Mouse (Mus musculus) embryonic facial prominence, embryonic 12.5 days (tissue): ENCODE measurements around the gene Vcp. TPM values are rescaled to one million over a fixed set of nuclear protein-coding genes. Genes with fewer than 3 reads are reported as not detected.
A peak's percentile ranks its signal among the peaks of the same experiment; 100 is the strongest.
"Not testable (repeated sequence)": the region's sequence is repeated elsewhere in the genome, so short reads cannot be mapped to it uniquely, and the experiment has no call there.

Experiments
- ATAC-seq: fragments of 200-750 bp; cut with Nextera tagmentation; 2 replicates; pipeline ENCODE4 v1.8.0; 2017; ENCODE audit not compliant: insufficient number of reproducible peaks, insufficient read depth, low FRiP score, low TSS enrichment
- H3K27ac ChIP-seq: fragments of 300-500 bp; sonication (generic); 2 replicates; pipeline ENCODE4 v1.5.1; 2016; ENCODE audit warnings: mild to moderate bottlenecking
- H3K27me3 ChIP-seq: fragments of 300-500 bp; sonication (generic); 2 replicates; pipeline ENCODE4 v1.6.1; 2016; ENCODE audit warnings: mild to moderate bottlenecking, moderate library complexity
- H3K36me3 ChIP-seq: fragments of 300-500 bp; sonication (generic); 2 replicates; pipeline ENCODE4 v1.6.1; 2016; ENCODE audit warnings: mild to moderate bottlenecking
- H3K4me1 ChIP-seq: fragments of 300-500 bp; sonication (generic); 2 replicates; pipeline ENCODE4 v1.6.1; 2016
- H3K4me2 ChIP-seq: fragments of 300-500 bp; sonication (generic); replicated peaks from 2 replicates; pipeline ENCODE4 v1.6.1; 2016; ENCODE audit warnings: mild to moderate bottlenecking, moderate library complexity
- H3K4me3 ChIP-seq: fragments of 300-500 bp; sonication (generic); 2 replicates; pipeline ENCODE4 v1.5.1; 2016; ENCODE audit warnings: mild to moderate bottlenecking
- H3K9ac ChIP-seq: fragments of 300-500 bp; sonication (generic); 2 replicates; pipeline ENCODE4 v1.6.1; 2016; ENCODE audit warnings: mild to moderate bottlenecking, moderate library complexity
- H3K9me3 ChIP-seq: fragments of 300-500 bp; sonication (generic); 2 replicates; pipeline ENCODE4 v1.6.1; 2016; ENCODE audit warnings: mild to moderate bottlenecking, moderate library complexity
- WGBS: fragments of 180-500 bp; shearing (Covaris S2); methylation state at CpG from one replicate; pipeline ENCODE4 v1.1.7; 2016; 5-methylcytosine and 5-hydroxymethylcytosine counted together
- polyA plus RNA-seq: library from polyadenylated mRNA; unstranded; fragments of >200 nt; fragmentation: Nextera tagmentation; extraction: Ambion mirVana; gene quantifications from 2 replicates; pipeline ENCODE4 v1.2.1, GENCODE M21; 2016

Gene Vcp
- 640 and 642 TPM in 2 replicates for polyA plus RNA-seq

DNA sequence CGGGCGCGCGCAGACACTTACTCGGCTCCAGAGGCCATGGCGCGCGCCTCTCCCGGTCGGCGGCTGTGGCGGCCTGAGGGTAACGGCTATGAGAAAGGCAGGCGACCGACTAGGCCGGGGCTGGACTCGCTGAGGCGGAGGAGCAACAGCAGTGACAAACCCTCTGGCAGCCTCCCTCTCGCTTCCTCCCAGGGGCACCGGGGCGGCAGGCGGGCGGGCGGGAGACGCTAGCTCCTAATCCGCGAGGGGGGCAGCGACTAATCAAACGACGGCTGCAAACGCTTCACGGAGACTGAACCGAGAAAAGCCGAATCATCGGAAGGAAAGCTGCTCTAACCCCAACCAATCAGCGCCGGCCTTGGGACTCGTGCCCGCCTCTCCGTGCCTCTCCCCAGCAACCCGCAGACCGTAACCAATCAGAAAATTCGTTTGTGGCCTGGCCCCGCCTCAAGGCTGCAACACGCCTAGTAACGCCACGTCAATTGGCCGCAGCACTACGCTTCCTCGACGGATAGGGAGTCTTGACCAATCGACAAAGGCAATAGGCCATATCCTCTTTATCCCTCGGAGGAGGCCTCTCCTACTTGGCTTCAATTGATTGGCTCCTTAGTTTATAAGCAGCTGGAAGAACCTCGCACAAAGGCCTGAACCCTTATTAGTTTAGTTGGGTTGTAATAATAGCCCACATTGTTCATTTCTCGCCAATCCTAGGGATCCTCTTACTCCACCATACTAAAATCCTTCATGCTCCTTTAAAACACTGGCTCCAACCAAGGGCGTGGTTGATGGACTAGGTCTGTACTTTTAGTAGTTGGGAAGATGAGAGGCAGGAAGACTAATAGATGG lies at the start of gene Vcp:
Vcp (minus strand) TSS at position 367 of the 846 bp plus-strand sequence.
- peaks cover 16% of the 10 kb centered on the region for H3K4me1 ChIP-seq
- not testable (repeated sequence) for H3K9me3 ChIP-seq, H3K27me3 ChIP-seq
- 1% methylated on average over 52 of the region's 56 CpGs for WGBS
- H3K4me2 ChIP-seq = peak within 1 kb of the TSS; percentile 89
- peak within 1 kb of the TSS; percentile 100 for H3K27ac ChIP-seq
- H3K4me3 ChIP-seq = peak within 1 kb of the TSS; percentile 94
- ATAC-seq = peak; percentile 96
- peaks cover 18% of the 10 kb centered on the region for H3K36me3 ChIP-seq
- peak within 1 kb of the TSS; percentile 98 for H3K9ac ChIP-seq

DNA sequence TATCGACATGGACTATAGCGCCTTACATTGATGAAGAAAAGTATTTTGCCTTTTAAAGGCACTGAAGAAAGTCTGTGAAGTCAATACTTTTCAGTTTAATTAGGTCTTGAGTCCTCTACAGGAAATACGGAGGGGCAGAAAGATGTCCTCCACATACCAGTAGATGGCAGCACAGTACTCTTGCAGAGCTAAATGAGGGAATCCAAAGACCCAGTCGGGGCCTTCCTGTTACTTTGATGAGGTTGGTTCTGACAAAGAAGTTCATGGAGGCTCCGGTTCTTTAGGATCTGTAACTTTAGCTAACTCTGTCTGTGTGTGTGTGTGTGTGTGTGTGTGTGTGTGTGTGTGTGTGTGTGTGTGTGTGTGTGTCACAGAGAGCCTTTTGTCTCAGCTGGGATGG lies 46.9 kb upstream of the Vcp start:
- no peak overlapping the region for H3K27ac ChIP-seq
- H3K4me3 ChIP-seq = no peak overlapping the region
- H3K27me3 ChIP-seq = no peaks in the 10 kb centered on the region
- peaks cover 21% of the 10 kb centered on the region for H3K4me1 ChIP-seq
- 0 out of 2 replicates have a peak overlapping the region, but pooled peaks have one; percentile 27 for H3K9ac ChIP-seq
- ATAC-seq = no peak
- no peaks in the 10 kb centered on the region for H3K9me3 ChIP-seq
- H3K4me2 ChIP-seq = peak overlapping the region; percentile 30; the same call in 1 of the 2 replicates
- H3K36me3 ChIP-seq = no peaks in the 10 kb centered on the region
- WGBS = 11% methylated on average over 5 of the region's 5 CpGs

DNA sequence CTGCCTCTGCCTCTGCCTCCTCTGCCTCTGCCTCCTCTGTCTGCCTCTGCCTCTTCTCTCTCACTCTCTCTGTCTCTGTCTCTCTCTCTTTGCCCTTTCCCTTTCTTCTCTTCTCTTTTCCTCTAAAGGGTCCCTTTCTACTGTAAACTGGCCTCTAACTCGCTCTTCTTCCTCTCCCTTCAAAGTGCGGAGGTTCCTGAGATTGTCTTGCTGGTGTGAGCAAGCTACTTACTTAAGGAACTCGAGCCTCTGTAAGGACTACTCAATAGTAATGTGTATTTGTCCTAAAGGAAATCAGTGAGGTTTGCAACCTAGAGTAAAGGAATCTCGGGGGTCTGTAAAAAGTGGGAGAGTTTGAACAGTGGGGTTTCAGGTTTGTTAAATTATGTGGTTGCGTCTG lies 46.3 kb upstream of the Vcp start:
- Histone ChIP-seq H3K9me3 (no peaks in the 10 kb centered on the region), H3K36me3 (no peaks in the 10 kb centered on the region), H3K27ac (no peak overlapping the region), H3K27me3 (no peaks in the 10 kb centered on the region), H3K4me3 (no peak overlapping the region), H3K9ac (no peak overlapping the region), H3K4me1 (peaks cover 21% of the 10 kb centered on the region), H3K4me2 (peak overlapping the region; percentile 78; the same call in 1 of the 2 replicates)
- WGBS = 60% methylated on average over 5 of the region's 5 CpGs
- ATAC-seq = no peak

DNA sequence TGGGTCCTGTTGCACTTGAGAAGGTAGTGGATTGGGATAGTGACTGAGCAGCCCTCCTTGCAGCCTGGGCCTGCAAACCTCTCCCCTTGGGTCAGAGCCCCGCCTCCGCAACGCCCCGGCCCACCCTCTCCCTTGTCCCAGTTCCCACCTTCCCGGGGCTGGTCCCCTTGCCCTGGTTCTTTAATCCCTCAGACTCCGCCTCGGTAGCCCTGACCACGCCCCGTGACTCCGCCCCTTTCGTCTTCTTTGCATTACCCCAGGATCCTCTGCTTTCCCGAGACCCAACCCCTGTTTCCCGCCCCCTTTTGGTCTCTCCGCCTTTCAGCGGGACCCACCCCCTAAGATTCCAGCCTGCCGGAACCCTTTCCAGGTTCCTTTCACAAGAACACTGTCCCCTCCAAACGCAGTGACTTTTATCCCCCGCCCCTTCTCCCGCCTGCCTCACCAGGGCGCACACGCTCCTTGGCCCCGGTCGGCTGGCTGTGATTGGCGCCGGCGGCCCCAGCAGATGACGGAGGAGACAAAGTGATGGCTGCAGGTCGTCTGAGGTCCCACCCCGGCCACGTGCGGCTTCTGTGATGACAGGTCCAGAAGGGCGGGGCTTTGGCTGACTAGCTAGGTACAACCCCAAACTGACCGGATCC lies 45.5 kb upstream of the Vcp start, which contains the start of gene Fam214b:
Fam214b (minus strand) TSS at position 562 of the 644 bp plus-strand sequence.
- Histone ChIP-seq H3K9ac (peak within 1 kb of the TSS; percentile 55), H3K4me3 (peak within 1 kb of the TSS; percentile 59), H3K27ac (peak within 1 kb of the TSS; percentile 77), H3K4me1 (peaks cover 21% of the 10 kb centered on the region), H3K9me3 (no peaks in the 10 kb centered on the region), H3K27me3 (no peaks in the 10 kb centered on the region), H3K36me3 (no peaks in the 10 kb centered on the region), H3K4me2 (peak within 1 kb of the TSS; percentile 78)
- WGBS = under 1% methylated on average over 33 of the region's 33 CpGs
- peak; percentile 89 for ATAC-seq

DNA sequence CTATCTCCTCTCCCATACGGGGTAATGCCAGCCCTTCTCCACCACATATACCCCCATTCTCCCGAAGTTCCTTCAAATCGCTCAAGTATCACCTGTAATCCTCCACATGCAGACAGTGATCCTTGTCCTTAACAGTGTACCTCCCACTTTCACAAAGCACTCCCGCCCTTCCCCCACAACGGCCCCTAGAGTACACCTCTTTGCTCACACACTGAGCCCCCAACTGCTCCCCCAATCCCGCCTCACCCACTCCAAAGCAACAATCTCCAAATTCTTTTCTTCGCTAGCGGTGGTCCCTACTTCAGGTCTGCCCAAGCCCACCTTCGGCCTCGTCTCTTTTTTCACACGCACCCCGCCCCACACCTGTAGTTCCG lies 45.0 kb upstream of the Vcp start:
- Histone ChIP-seq H3K27ac (peak overlapping the region; percentile 77), H3K9me3 (no peaks in the 10 kb centered on the region), H3K4me2 (peak overlapping the region; percentile 78), H3K27me3 (no peaks in the 10 kb centered on the region), H3K4me1 (peaks cover 21% of the 10 kb centered on the region), H3K4me3 (peak overlapping the region; percentile 59), H3K9ac (peak overlapping the region; percentile 55), H3K36me3 (no peaks in the 10 kb centered on the region)
- ATAC-seq = 0 out of 2 replicates have a peak, but pooled peaks have one; percentile 1
- 6% methylated on average over 13 of the region's 13 CpGs for WGBS

DNA sequence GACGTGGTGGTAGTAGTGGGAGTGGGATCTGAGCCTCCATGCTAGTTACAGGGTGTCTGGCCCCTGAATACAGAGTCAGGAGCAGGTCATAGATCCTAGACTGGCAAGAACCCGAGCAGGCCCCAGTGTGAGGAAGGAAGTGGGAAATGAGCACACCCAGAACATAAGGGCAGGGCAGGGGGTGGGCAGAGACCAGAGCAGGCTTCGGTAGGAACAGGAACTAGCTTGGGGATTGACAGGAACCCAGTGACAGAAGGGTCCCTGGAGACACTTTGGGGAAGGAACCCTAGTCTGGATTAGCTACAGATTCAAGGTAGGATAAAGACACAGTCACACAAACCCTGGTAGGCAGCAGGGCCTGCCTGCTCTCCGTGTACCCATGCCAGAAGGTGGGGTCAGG lies 44.4 kb upstream of the Vcp start:
- no peak for ATAC-seq
- peak overlapping the region; percentile 78 for H3K4me2 ChIP-seq
- H3K27ac ChIP-seq = peak overlapping the region; percentile 77
- no peaks in the 10 kb centered on the region for H3K27me3 ChIP-seq
- H3K4me3 ChIP-seq = peak overlapping the region; percentile 59
- no peaks in the 10 kb centered on the region for H3K9me3 ChIP-seq
- H3K9ac ChIP-seq = peak overlapping the region; percentile 1; the same call in 1 of the 2 replicates
- no peaks in the 10 kb centered on the region for H3K36me3 ChIP-seq
- H3K4me1 ChIP-seq = peaks cover 21% of the 10 kb centered on the region
- WGBS = 28% methylated on average over 4 of the region's 4 CpGs

DNA sequence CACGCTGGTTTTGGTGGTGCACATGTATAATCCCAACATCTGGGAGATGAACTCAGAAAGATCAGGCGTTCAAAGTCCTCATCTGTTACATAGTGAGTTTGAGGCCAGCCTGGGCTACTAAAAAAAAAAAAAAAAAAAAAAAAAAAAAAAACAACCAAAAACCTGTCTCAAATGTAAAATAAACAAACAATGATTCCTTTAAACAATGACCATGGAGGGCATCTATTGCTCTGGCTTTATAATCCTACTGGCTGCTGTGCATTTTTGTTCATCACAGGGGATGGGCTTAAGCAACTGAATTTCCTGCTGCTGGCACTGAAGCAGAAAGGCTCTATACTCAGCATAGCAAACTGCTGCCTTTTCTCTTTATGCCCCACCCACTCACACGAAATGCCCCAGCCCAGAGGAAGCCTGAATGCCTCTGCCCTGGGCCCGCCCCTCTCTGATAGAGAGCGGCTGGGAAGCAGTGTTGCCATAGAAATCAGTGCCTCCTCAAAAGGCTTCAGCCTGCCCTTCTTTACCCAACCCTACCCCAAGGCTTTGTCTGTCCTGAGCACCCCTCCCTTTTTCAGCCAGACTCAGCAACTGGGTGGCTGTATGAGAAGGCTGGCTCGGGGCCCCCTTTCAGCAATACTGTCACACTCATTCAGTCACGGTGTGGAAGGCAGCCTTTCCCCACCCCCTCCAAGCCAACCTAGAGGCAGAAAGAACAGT lies 43.5 kb upstream of the Vcp start:
- H3K27me3 ChIP-seq = no peaks in the 10 kb centered on the region
- H3K4me3 ChIP-seq = no peak overlapping the region
- no peaks in the 10 kb centered on the region for H3K9me3 ChIP-seq
- peaks cover 30% of the 10 kb centered on the region for H3K4me1 ChIP-seq
- peak overlapping the region; percentile 77 for H3K27ac ChIP-seq
- peak overlapping the region; percentile 1; the same call in 1 of the 2 replicates for H3K9ac ChIP-seq
- H3K36me3 ChIP-seq = no peaks in the 10 kb centered on the region
- peak; percentile 55 for ATAC-seq
- WGBS = 14% methylated on average over 7 of the region's 7 CpGs
- peak overlapping the region; percentile 78 for H3K4me2 ChIP-seq

DNA sequence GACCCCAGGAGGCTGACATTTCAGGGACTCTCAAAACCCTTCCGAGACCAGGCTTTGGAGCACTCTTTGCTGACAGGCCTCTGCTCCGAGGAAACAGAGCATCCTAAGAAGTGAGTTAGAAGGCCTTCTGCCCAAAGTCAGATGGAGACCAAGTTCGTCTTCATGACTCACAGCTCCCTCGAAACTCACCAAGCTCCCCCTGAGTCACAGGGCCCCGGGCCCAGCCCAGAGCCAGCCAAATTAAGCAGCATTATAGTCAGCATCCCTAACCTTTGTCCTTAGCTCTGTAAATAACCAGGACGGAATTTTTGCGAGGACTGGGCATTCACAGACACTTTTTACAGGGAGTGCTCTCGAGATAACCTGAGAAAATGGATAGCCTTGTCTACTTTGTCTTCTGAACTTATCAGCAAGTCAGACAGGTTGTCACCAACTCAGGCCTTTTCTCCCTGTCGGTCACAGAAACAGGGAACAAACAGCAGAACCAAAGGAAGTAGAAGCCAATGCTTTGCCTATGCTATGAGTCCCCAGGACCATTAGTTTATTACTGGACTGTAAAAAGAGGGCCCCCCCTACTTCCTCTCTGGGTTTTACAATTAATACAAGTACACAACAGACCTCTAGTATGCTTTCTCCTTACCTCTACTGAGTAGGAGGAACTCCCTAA lies 40.7 kb upstream of the Vcp start:
- Histone ChIP-seq H3K4me3 (no peak overlapping the region), H3K4me2 (no peak overlapping the region), H3K9ac (no peak overlapping the region), H3K9me3 (no peaks in the 10 kb centered on the region), H3K36me3 (peaks cover 7% of the 10 kb centered on the region), H3K27ac (no peak overlapping the region), H3K4me1 (peaks cover 28% of the 10 kb centered on the region), H3K27me3 (no peaks in the 10 kb centered on the region)
- ATAC-seq = no peak
- WGBS = 74% methylated on average over 9 of the region's 9 CpGs

DNA sequence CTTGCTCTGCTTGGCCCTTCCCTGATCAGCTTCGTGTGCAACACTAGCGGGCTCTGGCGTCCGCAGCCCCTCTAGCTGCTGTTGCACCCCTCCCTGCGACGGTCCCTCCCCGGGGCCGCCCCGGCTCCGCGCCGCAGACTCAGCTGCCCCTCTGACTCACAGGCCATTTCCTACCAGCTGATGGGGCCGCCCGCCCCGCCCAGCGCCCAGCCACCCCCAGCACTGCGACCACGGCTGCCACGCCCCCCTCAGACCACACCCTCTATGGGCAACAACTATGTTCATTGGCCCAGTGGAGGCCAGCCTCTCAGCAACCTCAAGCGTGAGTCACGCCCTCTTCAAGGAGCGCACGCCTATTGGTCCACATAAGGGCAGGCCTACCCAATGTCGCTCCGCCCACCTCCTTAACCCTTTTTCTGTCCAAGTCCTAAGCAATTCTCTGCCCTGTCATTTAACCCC lies 39.8 kb upstream of the Vcp start:
- Histone ChIP-seq H3K9ac (peak overlapping the region; percentile 78), H3K4me3 (peak overlapping the region; percentile 73), H3K27ac (peak overlapping the region; percentile 64), H3K9me3 (no peaks in the 10 kb centered on the region), H3K27me3 (no peaks in the 10 kb centered on the region), H3K36me3 (peaks cover 15% of the 10 kb centered on the region), H3K4me2 (peak overlapping the region; percentile 86), H3K4me1 (peaks cover 26% of the 10 kb centered on the region)
- ATAC-seq = peak; percentile 95
- 1% methylated on average over 25 of the region's 25 CpGs for WGBS

DNA sequence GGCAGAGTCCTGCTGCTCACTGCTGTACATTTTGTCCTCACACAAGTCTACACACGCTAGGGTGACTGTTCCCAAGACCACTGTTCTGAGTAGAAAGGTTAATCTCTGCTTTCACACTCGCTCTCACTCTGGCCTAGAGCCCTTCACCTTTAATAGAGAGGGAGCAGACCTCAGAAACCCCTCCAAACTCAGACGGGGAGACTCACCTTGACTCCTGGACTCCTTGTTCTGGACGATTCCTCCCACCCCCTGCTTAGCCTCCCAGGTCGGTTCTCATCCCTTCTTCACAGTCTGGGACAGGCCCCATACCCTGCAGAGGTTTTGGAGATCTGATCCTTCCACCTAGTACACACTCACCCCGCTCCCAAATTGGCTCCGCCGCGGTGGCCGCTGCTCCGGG lies 39.3 kb upstream of the Vcp start:
- Histone ChIP-seq H3K36me3 (peaks cover 20% of the 10 kb centered on the region), H3K27ac (peak overlapping the region; percentile 64), H3K27me3 (no peaks in the 10 kb centered on the region), H3K4me3 (peak overlapping the region; percentile 73), H3K4me2 (peak overlapping the region; percentile 86), H3K4me1 (peaks cover 20% of the 10 kb centered on the region), H3K9ac (peak overlapping the region; percentile 78), H3K9me3 (no peaks in the 10 kb centered on the region)
- WGBS = under 1% methylated on average over 11 of the region's 11 CpGs
- no peak; the same call in 1 of the 2 replicates for ATAC-seq
